Mouse (Mus musculus) layer of hippocampus, adult 9-11 months (tissue): Measurements from ENCODE around the gene Bckdk.
A peak's percentile ranks its signal among the peaks of the same experiment; 100 is the strongest.
"Not testable (repeated sequence)": the region's sequence is repeated elsewhere in the genome, so short reads cannot be mapped to it uniquely, and the experiment has no call there.

Experiments
- DNase-seq: peaks from one replicate; pipeline ENCODE4 v3.0.0; 2022

The Bckdk gene

DNA sequence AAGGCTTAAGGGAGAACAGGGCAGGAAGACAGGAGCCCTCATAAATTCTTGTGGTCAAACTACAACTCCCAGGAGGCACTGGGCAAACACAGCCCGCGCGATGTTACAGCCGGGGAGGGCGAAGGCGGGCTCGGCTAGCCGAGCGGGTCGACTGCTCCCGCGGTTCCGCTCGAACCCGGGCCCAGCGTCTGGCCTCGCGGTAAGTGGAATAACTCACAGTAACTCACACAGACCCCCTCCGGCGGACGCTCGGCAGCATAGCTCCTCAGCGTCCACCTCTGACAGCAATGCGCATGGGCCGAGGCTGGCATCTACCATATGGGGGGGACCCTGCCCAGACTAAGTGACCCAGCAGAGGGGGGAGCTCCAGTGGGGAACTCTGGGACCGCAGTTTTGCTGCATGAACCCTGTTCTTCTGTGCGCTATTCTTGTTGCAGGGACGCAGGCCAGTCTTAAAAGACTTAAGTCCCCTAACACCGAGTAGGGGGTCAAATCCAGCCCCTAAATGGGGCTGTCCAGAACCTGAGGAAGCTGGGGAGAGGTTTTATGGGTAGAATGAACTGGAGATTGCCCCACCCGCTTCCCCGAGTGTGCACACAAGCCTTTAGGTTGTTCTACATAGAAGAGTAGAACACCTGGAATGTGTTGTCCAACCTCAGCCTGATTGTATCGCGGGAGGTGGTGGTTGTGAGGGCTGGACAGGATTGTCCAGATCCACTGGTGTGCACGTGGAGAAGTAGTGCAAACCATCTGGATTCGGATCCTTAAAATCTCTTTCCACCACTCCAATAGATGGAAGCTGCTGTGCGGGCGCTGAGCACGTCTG is at the start of gene Bckdk:
Gene Bckdk, plus strand, starts transcription at position 112 of the 826 bp plus-strand sequence.
- peak; percentile 83 for DNase-seq

DNA sequence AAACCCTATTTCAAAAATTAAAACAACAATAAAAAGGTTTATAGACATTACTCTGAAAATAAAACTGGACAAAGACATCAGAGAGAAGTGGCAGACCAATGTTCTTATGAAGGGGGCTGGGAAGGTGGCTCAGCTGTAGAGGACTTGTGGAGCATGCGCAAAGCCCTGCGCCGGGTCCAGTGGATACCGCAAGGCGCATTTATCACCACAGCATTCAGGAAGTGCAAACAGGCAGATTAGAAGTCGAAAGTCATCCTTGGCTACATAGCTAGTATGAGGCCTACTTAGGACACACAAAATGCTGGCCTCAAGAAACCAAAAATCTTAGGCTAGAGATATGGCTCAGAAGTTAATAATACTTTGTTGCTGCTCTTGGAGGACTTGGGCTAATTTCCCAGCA is 45.6 kb upstream of the Bckdk start:
- no peak for DNase-seq

DNA sequence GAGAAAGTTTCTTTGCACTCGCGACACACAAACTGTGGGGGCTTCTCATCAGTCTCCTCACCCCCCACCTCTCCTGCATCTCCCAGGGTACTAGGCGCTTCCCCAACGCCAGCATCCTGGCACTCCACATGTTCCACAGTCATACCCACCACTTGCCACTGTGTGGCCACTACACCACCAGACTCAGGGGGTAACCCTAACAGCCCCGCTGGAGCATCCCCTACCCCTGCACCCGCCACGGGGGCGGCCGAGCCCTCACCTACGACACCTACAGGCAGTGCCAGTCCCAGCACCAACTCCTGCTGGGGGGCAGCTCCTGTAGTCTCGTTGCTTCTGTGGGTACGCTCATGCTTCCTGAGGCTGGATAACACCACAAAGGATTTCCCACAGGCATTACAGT is 37.4 kb upstream of the Bckdk start:
- DNase-seq: no peak

DNA sequence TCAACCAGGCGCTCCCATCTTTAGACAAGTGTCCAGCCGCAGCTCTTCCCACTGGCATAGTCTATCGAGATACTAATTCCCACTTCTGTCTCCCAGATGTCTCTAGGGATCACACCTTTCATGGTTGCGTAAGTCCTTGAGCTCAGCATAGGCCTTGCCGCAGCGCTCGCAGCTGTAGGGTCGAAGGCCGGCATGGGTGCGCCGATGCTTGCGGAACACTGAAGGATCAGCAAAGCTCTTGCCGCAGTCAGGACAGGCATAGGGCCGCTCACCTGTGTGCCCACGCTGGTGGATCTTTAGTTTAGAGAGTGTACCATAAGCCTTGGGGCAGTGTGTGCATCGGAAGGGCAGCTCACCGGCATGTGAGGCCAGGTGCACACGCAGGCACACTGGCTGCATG is 36.2 kb upstream of the Bckdk start:
- no peak for DNase-seq

DNA sequence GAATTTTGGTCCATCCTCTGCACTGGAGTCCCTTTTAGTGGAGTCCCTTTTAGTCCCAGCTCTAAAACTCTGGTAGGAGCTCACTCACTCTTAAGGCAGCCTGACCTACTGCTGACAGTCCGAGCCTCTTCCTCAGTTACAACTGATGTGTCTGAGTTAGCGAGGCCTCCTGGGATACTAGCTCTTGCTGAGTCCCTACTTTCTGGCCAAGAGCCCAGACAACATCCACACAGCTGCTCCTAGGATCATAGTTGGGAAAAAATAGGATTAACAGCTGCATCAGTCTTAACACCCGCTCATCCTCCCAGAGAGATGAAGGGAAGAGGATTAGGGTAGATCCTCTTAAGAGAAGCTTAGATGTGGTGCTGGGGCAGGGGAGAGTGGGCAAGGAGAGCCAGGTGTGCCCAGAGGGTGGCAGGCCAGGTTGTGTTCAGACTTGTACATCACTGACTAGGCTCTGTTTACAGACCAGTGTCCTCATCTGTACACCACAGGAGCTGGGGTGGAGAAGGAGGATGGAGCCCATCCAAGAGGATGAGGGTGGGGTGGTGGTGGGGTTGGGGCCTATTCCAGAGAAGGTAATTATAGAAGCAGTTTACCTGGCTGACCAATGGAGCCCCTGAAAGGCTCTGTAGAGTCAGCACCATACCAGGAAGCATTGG is 34.6 kb upstream of the Bckdk start:
- DNase-seq: no peak

DNA sequence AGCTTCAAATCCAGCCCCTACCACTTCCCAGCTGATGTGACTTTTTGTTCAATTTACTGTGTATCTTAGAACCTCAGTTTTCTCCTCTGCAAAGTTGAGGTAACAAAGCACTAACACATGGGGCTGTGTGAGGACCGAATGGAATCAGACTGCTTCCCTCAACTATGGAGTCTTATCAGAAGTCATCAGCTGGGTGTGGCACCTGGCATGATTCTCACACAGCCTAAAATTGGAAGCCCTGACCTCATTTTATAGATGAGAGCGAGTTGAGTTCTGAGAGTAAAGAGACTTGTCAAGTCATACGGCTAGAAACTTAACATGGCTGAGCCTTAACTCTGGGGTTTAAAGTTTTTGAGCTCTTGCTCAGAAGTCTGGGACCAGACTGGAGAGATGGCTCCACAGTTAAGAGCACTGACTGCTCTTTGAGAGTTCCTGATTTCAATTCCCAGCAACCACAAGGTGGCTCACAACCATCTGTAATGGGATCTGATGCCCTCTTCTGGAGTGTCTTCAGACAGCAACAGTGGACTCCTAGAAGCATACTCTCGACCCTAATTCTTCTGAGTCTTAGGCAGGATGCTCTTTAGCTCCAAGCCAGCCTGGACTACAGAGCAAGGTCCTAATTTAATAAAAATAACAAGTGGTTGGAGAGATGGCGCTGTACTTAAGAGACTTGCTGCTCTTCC is 33.6 kb upstream of the Bckdk start:
- DNase-seq: no peak

DNA sequence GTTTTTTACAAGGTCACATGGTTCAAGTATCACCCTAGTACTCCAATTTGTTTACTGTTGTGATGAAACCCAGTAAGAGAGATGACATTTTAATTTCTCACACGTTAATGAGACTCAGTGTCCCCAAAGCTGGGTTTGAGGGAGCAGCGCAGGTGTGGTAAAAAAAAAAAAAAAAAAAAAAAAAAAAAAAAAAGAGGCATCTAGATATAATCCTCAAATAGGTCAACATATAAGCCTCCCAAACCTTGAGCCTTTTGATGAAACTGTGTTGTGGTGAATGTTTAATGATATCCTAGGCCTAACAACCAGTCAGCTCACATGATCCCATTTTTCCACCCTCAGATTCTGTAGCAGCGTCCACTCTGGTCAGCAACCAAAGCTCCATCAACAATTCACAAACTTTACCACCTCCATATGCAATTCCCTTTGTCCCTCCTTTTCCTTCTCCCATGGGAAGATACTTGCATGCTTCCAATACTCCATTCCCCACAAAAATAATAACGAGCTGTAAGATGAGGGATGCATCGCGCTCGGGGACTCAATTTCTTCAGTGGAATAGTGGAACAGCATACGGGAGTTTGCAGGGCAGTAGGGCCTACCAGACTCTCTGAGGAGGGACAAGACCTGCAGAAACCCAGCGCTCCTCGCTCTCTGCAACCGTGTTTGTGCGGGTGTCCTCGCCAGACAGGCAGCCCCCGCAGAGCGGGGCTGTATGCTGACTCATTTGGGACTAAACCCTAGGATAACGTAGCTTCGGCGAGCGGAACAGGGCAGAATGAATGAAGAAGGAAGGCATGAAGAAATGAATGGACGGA is 28.9 kb upstream of the Bckdk start:
- no peak for DNase-seq

DNA sequence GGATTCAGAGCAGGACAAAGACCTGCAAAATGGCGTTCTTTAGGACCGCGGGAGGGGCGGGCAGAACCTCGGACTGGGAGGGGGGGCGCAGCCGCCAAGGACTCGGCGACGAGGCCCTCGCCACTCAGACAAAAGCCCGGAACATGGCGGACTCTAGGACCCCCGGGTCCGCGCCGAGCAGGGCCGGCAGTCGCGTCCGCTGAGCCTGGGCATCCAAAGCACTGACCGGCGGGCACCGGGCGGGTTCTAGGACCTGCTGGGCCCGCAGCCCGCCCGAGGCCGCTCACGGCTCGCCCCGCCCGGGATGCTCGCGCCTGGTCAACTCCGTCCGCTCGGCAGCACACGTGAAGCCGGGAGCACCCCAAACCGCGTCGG is 28.3 kb upstream of the Bckdk start:
- DNase-seq: peak; percentile 94

DNA sequence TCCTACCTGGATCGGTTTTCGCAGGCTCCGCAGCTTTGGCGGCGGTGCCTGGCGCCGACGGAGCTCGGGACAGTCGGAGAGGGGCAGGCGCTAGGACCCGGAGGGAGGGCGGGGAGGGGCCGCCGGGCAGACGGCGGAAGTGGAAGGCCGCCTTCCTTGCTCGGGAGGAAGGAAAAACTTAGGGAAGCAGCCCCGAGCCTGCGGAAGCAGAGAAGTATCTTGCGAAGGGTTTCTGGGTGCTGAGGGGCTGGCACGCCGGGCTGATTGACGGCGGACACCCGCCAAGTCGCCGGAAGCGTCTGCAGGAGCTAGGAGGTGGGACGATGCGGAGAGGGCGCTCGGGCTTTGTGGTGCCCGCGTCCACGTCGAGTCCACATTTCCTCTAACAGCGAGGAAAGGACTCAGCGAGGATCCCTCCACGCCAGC is 27.8 kb upstream of the Bckdk start, which contains the start of gene Zfp646:
Gene Zfp646, plus strand, starts transcription at position 181 of the 426 bp plus-strand sequence.
- peak; percentile 79 for DNase-seq

DNA sequence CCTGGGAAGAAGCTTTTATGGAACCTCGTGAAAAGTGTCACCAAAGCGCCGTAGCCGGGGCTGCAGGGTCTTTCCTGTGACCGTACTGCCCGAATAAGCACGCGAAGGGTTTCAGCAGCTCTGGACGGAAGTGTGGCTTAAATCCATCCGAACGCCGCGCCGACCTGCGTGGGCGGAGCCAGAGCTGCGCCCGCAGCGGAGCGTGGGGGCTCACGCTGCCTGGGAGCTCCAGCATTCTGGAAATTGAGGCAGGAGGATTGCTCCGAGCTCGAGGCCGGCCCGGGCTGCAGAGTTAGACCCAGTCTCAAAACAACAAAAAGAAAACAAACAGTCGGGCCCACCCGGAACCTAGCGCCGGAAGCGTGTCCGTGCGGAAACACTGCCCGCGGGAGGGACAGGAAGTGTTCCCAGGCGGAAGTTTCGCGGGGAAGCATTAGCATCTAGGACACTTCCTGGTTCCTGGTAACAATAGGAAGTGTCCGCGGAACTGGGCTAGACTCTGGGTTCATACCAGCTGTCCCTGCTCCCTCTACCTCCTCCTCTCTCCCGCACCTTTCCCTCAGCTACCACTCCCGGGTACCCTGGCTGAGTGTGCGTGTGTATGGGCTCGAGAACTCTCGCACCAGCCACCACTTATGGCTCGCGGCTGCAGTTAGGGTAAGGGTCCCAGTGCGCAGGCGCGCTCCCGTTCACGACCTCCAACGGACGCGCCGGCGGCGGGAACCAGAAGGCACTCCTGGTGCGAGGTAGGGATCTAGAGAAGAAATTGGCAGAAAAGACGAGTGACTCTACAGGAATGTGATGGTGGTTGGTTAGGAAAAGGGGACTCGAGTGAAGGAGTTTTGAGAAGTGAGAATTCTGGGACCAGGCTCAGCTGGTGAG is 27.2 kb upstream of the Bckdk start, which contains the start of gene Zfp668:
Gene Zfp668, minus strand, starts transcription at position 362 of the 882 bp plus-strand sequence.
- peak; percentile 90 for DNase-seq

DNA sequence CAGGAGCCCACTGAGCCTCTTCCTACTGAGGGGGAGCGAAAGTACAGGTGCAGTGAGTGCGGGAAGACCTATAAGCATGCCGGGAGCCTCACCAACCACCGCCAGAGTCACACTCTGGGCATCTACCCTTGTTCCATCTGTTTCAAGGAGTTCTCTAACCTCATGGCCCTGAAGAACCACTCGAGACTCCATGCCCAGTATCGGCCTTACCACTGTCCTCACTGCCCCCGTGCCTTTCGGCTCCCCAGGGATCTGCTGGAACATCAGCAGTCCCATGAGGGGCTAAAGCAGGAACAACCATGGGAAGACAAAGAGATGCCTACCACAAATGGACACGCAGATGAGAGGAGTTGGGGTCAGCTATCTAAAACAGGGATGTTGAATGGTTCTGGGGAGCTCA is 24.6 kb upstream of the Bckdk start:
- no peak for DNase-seq

DNA sequence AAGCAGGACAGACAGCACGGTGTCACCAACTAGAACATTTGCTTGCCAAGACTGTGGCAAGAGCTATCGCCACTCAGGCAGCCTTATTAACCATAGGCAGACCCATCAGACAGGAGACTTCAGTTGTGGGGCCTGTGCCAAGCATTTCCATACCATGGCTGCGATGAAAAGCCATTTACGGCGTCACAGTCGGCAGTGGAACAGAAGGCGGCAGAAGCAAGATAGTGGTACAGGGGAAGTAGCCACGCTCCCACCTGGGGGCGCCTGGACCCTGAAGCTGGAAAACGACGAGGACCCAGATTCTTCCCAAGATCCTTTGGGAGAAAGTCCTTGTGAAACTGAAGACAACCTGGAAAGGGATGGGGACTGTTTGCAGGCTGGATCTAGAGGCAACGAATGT is 23.5 kb upstream of the Bckdk start:
- no peak for DNase-seq

DNA sequence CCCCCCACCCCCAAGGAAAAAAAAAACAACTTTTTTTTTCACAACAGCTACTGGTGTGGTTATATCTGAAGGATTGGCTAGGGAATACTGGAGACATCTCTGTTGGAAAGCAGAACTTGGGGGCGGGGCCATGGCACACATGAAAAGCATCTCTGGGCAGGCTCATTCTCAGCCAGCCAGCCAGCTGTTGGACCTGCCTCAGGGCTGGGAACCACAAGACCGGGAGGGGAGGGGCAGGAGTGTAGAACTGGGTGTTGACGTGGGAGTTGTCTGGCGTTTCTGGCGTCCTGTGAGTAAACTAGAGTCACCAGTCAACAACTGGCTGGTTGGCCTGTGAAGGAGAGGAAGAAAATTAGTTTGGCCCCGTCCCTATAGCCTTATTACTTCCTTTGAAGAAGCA is 17.9 kb upstream of the Bckdk start:
- peak; percentile 79 for DNase-seq

DNA sequence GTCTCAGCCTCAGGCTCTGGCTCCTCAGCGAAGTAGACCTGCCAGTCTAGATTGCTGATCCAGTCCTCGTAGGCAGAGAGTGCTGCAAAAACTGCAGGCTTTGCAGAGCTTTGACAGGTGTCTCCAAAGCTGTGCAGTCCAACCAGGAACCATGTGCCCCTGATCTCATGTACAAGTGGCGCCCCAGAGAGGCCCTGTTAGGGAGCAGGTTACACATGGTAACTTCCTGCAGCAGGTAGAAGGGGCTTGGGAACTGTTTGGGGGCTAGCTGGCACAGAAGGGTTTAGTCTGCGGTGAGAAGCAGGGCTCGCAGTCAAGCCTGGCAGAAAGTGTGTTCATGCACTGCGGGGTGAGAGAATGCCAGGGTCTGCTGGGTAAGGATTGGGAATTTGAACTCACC is 17.3 kb upstream of the Bckdk start:
- no peak for DNase-seq

DNA sequence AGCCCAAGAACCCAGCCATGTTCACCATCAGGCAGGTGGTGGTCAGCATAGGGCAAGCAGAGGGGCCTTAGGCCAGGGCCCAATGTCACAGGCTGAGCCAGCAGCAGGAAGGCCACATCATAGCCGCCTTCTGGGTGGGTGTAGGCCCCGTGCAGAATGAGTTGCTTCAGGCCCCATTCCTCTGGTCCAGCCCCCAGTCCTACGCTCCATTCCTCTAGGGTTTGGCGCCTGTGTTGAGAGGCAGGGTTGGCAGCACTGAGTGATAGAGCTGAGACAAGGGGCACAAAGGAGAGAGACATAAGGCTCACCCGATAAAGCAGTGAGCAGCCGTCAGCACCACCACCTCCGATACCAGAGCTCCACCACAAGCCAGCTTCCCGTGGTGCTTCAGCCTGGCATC is 16.7 kb upstream of the Bckdk start:
- DNase-seq: no peak

DNA sequence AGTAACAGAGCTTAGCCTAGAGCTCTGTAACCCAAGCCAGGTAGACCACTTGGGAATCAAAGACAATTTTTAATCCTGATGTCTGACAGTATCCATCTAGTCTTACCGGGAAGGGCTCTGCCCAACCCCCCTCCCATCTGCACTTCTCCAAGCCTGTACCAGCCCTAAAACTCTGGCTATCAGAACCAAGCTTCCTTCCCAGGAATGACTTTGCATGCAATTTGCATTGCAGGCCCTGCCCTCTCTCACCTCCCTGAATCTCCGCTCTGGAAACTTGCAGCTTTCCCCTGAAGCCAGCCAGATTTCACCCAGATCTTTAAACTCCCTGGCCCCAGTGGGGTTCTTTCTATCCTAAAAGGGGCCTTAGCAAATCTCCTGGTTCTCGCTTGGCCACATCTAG is 16.1 kb upstream of the Bckdk start:
- no peak for DNase-seq

DNA sequence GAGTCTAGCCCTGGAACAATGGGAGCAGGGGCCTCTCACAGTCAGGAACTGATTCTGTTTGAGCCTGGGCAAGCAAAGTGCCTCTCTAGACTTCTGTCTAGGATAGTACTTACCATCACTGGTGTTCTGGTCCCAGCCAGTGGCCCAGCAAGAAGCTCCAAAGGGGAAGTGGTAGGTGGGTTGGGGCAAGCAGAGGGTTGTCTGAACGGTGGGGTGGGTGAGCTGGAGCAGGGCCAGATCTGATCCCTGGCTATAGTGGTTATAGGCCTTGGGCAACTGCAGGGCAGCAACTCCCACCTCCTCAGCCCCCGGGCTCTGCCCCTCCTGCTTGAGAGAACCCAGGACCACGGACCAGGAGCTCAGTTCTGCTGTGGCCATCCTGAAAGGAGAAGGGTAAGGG is 15.1 kb upstream of the Bckdk start:
- no peak for DNase-seq

DNA sequence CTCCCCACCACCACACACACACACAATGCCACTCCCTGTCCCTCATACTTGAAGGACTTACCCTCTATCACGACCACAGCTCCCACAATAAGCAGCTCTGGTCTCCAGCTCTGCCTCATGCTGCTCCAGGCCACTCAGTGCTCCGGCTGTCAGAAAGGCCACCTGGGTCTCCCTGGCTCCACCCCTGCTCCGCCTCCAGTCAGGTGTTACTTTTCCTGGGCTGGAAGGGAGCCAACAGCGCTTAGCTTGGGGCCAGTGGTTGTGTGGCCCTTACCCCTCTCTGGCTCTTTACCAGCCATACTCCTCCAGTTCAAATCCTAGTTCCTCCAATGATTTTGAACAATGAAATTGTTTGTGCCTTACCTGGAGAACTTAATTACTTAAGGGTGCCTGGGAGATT is 13.1 kb upstream of the Bckdk start, which contains the start of gene Prss53:
Gene Prss53, minus strand, starts transcription at position 173 of the 400 bp plus-strand sequence.
- no peak for DNase-seq

DNA sequence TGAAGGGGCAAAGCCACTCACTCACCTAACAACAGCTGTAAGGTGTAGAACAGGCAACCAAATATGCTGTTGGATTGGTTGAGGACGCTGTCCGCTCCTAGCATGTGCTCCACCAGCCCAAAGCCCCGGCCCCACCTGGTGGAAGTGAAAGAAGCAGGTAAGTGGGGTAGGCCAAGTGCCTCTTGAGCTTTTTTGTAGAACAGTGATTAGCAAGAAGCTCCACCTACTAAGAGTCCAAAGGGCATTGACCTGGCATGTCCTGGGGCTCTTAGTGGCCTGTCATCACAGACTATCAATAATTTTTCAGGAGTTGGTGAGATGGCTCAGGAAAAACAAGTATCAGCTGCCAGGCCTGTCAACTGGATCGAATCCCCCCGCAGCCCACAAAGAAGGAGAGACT is 9.4 kb upstream of the Bckdk start:
- DNase-seq: no peak

DNA sequence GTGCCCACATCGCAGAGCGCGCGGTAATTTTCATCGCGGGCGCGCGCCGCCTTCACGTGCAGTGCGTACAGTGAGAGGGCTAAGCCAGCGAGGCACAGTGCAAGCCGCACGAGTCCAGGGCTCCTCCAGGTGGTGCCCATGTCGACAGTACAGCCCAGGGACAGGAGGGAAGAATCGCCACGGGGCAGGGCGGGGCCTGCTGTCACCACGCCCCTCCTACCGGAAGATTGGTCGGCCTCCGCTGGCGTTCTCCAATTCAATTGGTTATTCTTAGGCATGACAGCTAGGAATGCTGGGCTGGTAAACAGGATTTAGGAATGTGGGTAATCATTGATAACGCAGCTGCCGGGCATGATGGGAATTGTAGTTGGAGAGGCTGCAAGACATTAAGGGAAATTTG is 8.4 kb upstream of the Bckdk start, which contains the start of the genes Gm21974 and Vkorc1:
Gene Gm21974, minus strand, starts transcription at position 13 of the 400 bp plus-strand sequence.
Gene Vkorc1, minus strand, starts transcription at position 176 of the 400 bp plus-strand sequence.
- DNase-seq: peak; percentile 96

DNA sequence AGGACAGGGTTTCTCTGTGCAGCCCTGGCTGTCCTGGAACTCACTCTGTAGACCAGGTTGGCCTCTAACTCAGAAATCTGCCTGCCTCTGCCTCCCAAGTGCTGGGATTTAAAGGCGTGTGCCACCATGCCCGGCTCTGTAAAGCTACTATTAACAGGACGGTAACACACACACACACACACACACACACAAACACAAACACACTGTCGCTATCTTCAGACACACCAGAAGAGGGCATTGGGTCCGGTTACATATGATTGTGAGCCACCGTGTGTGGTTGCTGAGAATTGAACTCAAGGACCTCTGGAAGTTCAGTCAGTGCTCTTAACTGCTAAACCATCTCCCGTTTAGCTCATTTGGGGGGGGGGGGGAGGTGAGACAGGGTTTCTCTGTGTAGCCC is 8.0 kb upstream of the Bckdk start:
- not testable (repeated sequence) for DNase-seq
